Mouse (Mus musculus): Measurements from ENCODE around the gene Gm21970. TPM values are rescaled to one million over a fixed set of nuclear protein-coding genes. Genes with fewer than 3 reads are reported as not detected.

Gm21970 gene
- not detected for polyA plus RNA-seq (2014; fragmentation: Illumina TruSeq; extraction: RNeasy Lipid Tissue Mini Kit (QIAGEN cat#74804))

DNA sequence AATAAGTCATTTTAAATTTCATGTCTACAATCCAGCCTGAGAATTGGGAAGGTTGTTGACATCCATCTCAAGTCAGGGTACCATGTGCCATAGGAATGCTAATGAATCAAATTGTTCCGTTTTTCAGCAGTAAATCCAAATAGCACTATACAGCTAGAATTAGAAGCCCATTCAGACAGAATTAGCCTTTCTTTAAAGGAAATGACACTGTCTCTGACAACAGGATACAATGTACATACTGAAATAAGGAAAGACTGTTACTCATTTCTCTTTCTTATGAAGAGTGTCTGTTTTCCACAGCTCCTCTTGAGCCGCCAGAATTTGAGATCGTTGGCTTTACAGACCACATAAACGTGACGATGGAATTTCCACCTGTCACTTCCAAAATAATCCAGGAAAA is at the start of gene Gm21970:
TSS of gene Gm21970 (plus strand) at position 301 of the 400 bp plus-strand sequence.

DNA sequence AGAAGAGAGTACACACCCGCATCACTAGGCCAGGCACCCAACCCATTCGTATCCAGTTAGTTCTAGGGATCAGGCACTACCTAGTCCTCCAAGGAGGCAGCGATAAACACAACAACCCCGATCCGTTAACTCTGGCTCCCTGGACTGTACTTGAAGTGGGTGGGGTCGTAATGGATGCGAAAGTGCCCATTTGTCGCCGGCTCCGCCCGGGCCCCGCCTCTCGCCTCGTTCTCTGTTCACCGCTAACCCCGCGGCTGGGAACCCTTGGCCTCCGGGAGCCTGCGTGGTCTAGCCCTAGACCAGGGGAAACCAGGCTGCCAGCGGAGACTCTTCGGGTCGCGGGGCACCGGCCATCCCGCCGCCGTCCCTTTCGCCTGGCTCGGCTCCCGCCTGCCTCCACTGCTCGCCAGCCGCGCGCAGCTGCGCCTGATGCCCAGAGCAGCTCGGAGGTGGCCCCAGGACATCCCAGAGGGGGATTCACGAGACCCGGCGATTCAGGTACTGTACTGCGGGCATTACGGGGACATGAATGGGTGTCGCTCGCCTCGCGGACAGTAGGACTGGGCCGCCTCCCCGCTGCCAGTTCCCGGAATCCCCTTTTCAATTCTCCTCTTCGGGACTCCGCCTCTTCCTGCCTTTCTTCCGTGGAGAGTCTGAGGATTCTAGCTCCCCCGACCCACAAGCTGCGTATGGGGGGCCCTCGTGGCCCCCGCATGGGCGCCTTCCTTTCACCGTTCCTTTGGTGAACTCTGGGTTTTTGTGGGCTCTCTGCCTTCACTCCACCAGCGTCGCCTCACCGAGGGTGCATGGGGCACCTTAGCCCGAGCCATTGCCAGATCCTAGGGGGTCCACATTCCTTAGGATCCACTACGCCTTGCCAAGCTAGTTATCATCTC is 18.7 kb upstream of the Gm21970 start, which contains the start of gene Ifnar2:
TSS of gene Ifnar2 (plus strand) at position 207 of the 896 bp plus-strand sequence.

DNA sequence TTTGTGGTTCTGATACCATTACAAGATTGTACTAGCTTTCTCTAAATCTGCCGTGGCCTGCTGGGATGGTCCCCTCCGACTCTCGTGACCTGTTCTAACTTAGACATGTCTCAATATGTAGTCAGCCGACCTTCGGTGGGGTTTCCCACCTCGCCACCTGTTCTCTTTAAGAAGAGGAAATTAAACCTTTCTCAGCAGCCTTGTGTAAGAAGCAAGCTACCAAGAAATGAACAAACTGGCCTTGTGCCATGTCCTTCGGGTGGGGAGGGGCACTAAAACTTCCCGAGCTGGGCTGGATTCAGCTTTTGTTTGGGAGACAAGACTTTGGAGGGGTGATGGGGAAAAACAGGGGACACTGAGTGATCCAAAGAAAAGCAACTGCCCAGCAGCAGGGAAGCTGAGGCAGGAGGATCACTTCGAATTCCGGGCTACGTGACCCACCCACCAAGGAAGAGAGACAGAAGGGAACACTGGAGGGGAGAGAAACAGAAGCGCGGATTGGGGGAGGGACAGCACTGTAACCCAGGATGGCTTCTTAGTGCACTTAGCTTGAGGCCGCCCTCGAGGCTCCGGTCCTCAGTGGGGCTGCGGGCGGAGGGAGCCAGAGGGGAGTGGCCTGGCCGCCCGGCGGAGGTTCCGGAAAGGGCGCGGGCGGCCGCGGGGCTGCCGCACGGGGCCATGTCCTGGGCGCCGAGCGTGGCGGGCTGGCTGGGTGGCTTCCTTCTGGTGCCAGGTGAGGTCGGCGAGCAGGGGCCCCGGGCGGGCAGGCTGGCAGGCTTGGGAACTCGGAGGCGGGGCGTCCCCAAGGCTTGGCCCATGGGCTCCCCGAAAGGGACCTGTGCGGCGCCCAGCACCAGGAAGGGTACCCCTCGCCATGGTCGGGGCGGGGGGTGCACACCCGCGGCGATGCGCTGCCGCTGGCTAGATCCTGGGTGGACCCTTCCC is 14.4 kb downstream of the Gm21970 start, which contains the start of gene Il10rb:
TSS of gene Il10rb (plus strand) at position 525 of the 945 bp plus-strand sequence.

Other genes with a start within 250 kb of the Gm21970 start
- not detected for gene Olig2, start 166.3 kb upstream of the Gm21970 start, polyA plus RNA-seq (2014; fragmentation: Illumina TruSeq; extraction: RNeasy Lipid Tissue Mini Kit (QIAGEN cat#74804))
- gene Olig1, start 121.9 kb upstream of the Gm21970 start, polyA plus RNA-seq (2014; fragmentation: Illumina TruSeq; extraction: RNeasy Lipid Tissue Mini Kit (QIAGEN cat#74804)): not detected
- 133 TPM for gene Ifnar2, start 18.9 kb upstream of the Gm21970 start, polyA plus RNA-seq (2014; fragmentation: Illumina TruSeq; extraction: RNeasy Lipid Tissue Mini Kit (QIAGEN cat#74804))
- gene Il10rb, start 14.4 kb downstream of the Gm21970 start, polyA plus RNA-seq (2014; fragmentation: Illumina TruSeq; extraction: RNeasy Lipid Tissue Mini Kit (QIAGEN cat#74804)): 66.7 TPM
- 209 TPM for gene Ifnar1, start 93.5 kb downstream of the Gm21970 start, polyA plus RNA-seq (2014; fragmentation: Illumina TruSeq; extraction: RNeasy Lipid Tissue Mini Kit (QIAGEN cat#74804))
- 37.8 TPM for gene Ifngr2, start 155.4 kb downstream of the Gm21970 start, polyA plus RNA-seq (2014; fragmentation: Illumina TruSeq; extraction: RNeasy Lipid Tissue Mini Kit (QIAGEN cat#74804))
- gene Tmem50b, start 206.1 kb downstream of the Gm21970 start, polyA plus RNA-seq (2014; fragmentation: Illumina TruSeq; extraction: RNeasy Lipid Tissue Mini Kit (QIAGEN cat#74804)): 61.8 TPM
- 20.7 TPM for gene Dnajc28, start 227.3 kb downstream of the Gm21970 start, polyA plus RNA-seq (2014; fragmentation: Illumina TruSeq; extraction: RNeasy Lipid Tissue Mini Kit (QIAGEN cat#74804))

Measured in ovary, adult 10 weeks (tissue).